Mouse (Mus musculus) hindbrain, postnatal 0 days (tissue): ENCODE measurements around the gene Tenm2. TPM values are rescaled to one million over a fixed set of nuclear protein-coding genes. Genes with fewer than 3 reads are reported as not detected.

Source experiments
- ATAC-seq: fragments of 200-750 bp; cut with Nextera tagmentation; 2 replicates; pipeline ENCODE4 v1.8.0; 2017; ENCODE audit warnings: mild to moderate bottlenecking, moderate TSS enrichment, moderate library complexity
- DNase-seq: peaks from one replicate; pipeline ENCODE4 v3.0.0-alpha.2; 2015; ENCODE audit warnings: low spot score
- H3K27ac ChIP-seq: fragments of 300-500 bp; sonication (generic); 2 replicates; pipeline ENCODE4 v1.5.1; 2014; ENCODE audit warnings: mild to moderate bottlenecking
- H3K27me3 ChIP-seq: fragments of 300-500 bp; sonication (generic); 2 replicates; pipeline ENCODE4 v1.6.1; 2014; ENCODE audit warnings: low read length, mixed read lengths; ENCODE audit not compliant: insufficient read depth
- H3K36me3 ChIP-seq: fragments of 300-500 bp; sonication (generic); 2 replicates; pipeline ENCODE4 v1.6.1; 2014; ENCODE audit warnings: low read length, mixed read lengths; ENCODE audit not compliant: insufficient read depth
- H3K4me1 ChIP-seq: fragments of 300-500 bp; sonication (generic); 2 replicates; pipeline ENCODE4 v1.6.1; 2014; ENCODE audit warnings: antibody characterized with exemption, low read length, mixed read lengths; ENCODE audit not compliant: insufficient read depth
- H3K4me2 ChIP-seq: fragments of 300-500 bp; sonication (generic); 2 replicates; pipeline ENCODE4 v1.6.1; 2014; ENCODE audit warnings: low read depth, mild to moderate bottlenecking, low read length, moderate library complexity, mixed read lengths
- H3K4me3 ChIP-seq: fragments of 300-500 bp; sonication (generic); 2 replicates; pipeline ENCODE4 v1.5.1; 2014; ENCODE audit warnings: low read length
- H3K9ac ChIP-seq: fragments of 300-500 bp; sonication (generic); replicated peaks from 2 replicates; pipeline ENCODE4 v1.6.1; 2014; ENCODE audit warnings: mild to moderate bottlenecking, low read length, moderate library complexity, mixed read lengths
- H3K9me3 ChIP-seq: fragments of 300-500 bp; sonication (generic); 2 replicates; pipeline ENCODE4 v1.6.1; 2016; ENCODE audit warnings: low read length, mixed read lengths
- CTCF ChIP-seq: IDR thresholded peaks from 2 replicates; pipeline ENCODE4 v1.5.1; 2016; ENCODE audit warnings: antibody characterized with exemption, control low read depth, low read depth
- WGBS: fragments of 180-500 bp; shearing (Covaris S2); extraction: QIAGEN DNeasy Blood & Tissue Kit; methylation state at CpG from one replicate; pipeline ENCODE4 v1.1.7; 2014; 5-methylcytosine and 5-hydroxymethylcytosine counted together
- polyA plus RNA-seq: library from polyadenylated mRNA; unstranded; fragments of >200 nt; fragmentation: Nextera tagmentation; extraction: Ambion mirVana; gene quantifications from 2 replicates; pipeline ENCODE4 v1.2.1, GENCODE M21; 2015
- total RNA-seq: library from RNA; depleted of rRNA; stranded (reverse); fragments of >200 nt; gene quantifications from 2 replicates; pipeline ENCODE4 v1.2.3, GENCODE M21; 2014

Gene Tenm2
- total and polyA plus RNA-seq, 2 experiments from 2014 or later, result 30.1 to 78.0 TPM

DNA sequence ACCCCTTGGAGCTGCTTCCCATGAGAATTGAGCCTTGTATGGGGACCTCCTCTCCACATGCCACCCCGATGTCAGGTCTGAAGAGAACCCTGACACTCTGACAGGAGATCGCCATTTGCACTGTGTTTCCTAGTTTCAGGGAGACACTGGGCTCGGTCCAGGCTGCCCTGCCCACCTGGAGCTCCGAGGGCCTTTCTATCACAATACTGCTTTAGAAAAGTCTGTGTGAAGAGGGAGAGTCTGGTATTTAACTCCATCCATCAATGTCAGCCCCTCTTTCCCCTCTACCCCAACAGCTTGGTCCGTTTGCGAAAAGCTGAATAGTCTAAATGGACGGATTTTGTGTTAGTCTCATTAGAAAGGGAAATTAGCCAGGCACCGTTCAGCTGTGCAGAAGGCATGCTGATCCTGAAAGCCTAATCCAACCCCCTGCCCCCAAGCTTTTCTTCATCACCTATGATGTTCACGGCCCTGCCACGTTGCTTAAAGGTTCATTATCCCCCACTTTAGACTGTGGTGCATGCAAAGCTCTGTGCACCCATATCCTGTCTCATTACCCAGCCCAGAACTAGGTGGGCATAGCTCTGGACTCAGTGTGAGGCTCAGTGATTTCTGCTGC is 538.6 kb downstream of the Tenm2 start:
- DNase-seq (peak; percentile 60), ATAC-seq (peak; percentile 85)
- Histone ChIP-seq H3K27ac (peak overlapping the region; percentile 62), H3K4me3 (no peak overlapping the region), H3K27me3 (no peaks in the 10 kb centered on the region), H3K9ac (no peak overlapping the region), H3K4me1 (0 out of 2 replicates have a peak, but pooled peaks cover 6% of the 10 kb centered on the region), H3K4me2 (peak overlapping the region; percentile 39), H3K9me3 (no peaks in the 10 kb centered on the region), H3K36me3 (no peaks in the 10 kb centered on the region)
- 24% methylated on average over 10 of the region's 10 CpGs for WGBS
- no peak for TF ChIP-seq CTCF

DNA sequence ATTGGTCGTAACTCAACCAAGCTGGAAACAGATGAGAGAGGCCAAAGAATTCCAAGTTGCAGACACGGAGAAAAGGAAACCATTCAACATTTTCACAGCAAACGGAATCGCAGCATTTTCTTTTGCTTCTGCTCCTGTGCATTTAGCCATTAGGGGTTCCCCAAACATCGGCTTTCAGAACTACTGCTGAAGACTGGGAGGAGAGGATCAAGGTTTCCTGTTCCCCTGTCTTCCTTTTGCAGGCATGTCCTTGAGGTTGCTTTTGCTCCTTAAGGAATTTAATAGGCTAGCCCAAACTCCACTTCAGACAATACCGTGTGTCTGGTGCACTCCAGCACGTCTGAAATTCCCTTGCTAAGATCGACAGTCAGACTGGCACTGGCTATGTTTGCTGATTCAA is 541.0 kb downstream of the Tenm2 start:
- 0 out of 2 replicates have a peak, but pooled peaks cover 6% of the 10 kb centered on the region for H3K4me1 ChIP-seq
- DNase-seq, result peak; percentile 69
- no peak overlapping the region; the same call in 1 of the 2 replicates for H3K9ac ChIP-seq
- H3K4me3 ChIP-seq, result no peak overlapping the region
- no peak for ATAC-seq
- peak; percentile 50 for TF ChIP-seq CTCF
- WGBS, result 37% methylated on average over 8 of the region's 8 CpGs
- H3K36me3 ChIP-seq, result no peaks in the 10 kb centered on the region
- no peaks in the 10 kb centered on the region for H3K27me3 ChIP-seq
- peak overlapping the region; percentile 27 for H3K4me2 ChIP-seq
- H3K9me3 ChIP-seq, result no peaks in the 10 kb centered on the region
- H3K27ac ChIP-seq, result peak overlapping the region; percentile 56; the same call in 1 of the 2 replicates

DNA sequence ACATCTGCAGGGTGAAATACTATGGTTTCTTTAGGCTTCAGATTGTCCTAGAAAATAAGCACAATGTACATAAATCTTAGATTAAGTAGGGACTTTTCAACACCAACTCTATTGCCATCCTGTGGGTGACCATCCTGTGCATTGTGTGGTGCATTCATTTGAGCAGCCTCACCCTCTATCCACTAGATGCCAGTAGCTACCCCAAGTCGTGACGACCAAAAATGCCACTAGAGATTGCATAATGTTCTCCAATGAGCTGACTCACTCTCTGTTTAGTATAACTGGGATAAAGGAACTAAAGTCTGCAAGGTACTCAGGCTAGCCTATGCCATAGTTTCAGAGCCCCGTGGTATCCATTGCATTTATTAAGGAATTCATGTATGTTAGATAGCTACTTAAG is 543.1 kb downstream of the Tenm2 start:
- 60% methylated on average over 3 of the region's 3 CpGs for WGBS
- ATAC-seq, result no peak
- no peak for DNase-seq
- H3K4me3 ChIP-seq, result no peak overlapping the region
- H3K27me3 ChIP-seq, result no peaks in the 10 kb centered on the region
- H3K4me1 ChIP-seq, result 0 out of 2 replicates have a peak, but pooled peaks cover 6% of the 10 kb centered on the region
- TF ChIP-seq CTCF, result peak; percentile 49
- no peak overlapping the region for H3K27ac ChIP-seq
- H3K36me3 ChIP-seq, result no peaks in the 10 kb centered on the region
- H3K9ac ChIP-seq, result no peak overlapping the region
- no peak overlapping the region for H3K4me2 ChIP-seq
- no peaks in the 10 kb centered on the region for H3K9me3 ChIP-seq

GRCm38 (mm10) chr11:36690826-36691225 is 544.9 kb downstream of the Tenm2 start:
- no peak for TF ChIP-seq CTCF
- no peaks in the 10 kb centered on the region for H3K27me3 ChIP-seq
- no peak for DNase-seq
- no peak overlapping the region for H3K9ac ChIP-seq
- no peak for ATAC-seq
- no peaks in the 10 kb centered on the region for H3K36me3 ChIP-seq
- H3K9me3 ChIP-seq, result no peaks in the 10 kb centered on the region
- 50% methylated on average over 6 of the region's 6 CpGs for WGBS
- no peak overlapping the region for H3K27ac ChIP-seq
- H3K4me3 ChIP-seq, result no peak overlapping the region
- H3K4me1 ChIP-seq, result 0 out of 2 replicates have a peak, but pooled peaks cover 6% of the 10 kb centered on the region
- no peak overlapping the region for H3K4me2 ChIP-seq

- no peak for TF ChIP-seq CTCF
- Histone ChIP-seq H3K9ac (no peak overlapping the region), H3K4me2 (no peak overlapping the region), H3K36me3 (no peaks in the 10 kb centered on the region), H3K9me3 (no peaks in the 10 kb centered on the region), H3K27ac (no peak overlapping the region), H3K4me3 (no peak overlapping the region), H3K27me3 (no peaks in the 10 kb centered on the region), H3K4me1 (no peaks in the 10 kb centered on the region)
- WGBS, result 77% methylated on average over 6 of the region's 6 CpGs
- no peak for DNase-seq
- no peak for ATAC-seq
These were observed 549.5 kb downstream of the Tenm2 start for GRCm38 (mm10) chr11:36686253-36686652.

DNA sequence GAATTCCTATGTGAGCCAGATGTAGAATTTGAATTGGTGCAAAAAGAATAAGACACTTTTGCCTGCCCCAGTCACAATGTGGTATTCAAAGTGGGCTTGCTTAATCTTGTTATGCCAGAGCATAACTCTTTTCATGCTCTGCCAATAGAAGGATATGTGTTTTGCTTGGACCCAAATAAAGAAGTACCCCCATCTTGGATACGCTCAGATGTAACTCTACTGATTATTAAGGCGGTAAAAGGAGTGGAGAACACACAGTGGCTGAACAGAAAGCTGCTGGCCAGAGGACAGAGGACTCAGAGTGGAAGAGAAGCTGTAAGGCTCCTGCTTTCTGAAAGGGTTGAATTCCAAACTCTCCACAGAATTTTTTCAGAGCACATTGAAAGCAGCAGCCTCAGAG is 556.4 kb downstream of the Tenm2 start:
- Histone ChIP-seq H3K4me1 (no peaks in the 10 kb centered on the region), H3K27ac (peak overlapping the region; percentile 84), H3K9me3 (no peaks in the 10 kb centered on the region), H3K4me2 (peak overlapping the region; percentile 72), H3K4me3 (no peak overlapping the region), H3K36me3 (no peaks in the 10 kb centered on the region), H3K27me3 (no peaks in the 10 kb centered on the region), H3K9ac (no peak overlapping the region)
- ATAC-seq, result no peak
- DNase-seq, result no peak
- WGBS, result 57% methylated on average over 2 of the region's 2 CpGs
- TF ChIP-seq CTCF, result no peak

DNA sequence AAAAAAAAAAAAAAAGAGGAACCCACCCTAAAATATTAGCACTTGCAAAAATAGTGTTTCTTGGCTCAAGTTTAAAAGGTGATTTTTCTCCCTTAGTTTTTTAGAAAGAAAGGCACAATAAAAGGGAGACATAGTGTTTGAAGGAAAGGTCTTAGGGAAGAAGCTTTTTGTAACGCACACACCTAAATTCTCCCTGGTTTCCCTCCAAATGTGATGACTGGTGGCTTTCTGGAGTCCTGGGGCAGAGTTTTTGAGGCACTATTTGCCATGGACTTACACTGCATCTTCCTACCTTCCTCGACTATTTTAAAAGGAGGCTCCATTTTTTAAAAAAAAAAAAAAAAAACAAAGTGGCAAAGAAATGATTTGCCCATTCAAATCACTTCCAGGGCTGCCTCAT is 557.2 kb downstream of the Tenm2 start:
- Histone ChIP-seq H3K27ac (peak overlapping the region; percentile 84), H3K4me1 (no peaks in the 10 kb centered on the region), H3K36me3 (no peaks in the 10 kb centered on the region), H3K9ac (peak overlapping the region; percentile 63; the same call in 1 of the 2 replicates), H3K4me2 (peak overlapping the region; percentile 72), H3K9me3 (no peaks in the 10 kb centered on the region), H3K4me3 (peak overlapping the region; percentile 54), H3K27me3 (no peaks in the 10 kb centered on the region)
- no peak for TF ChIP-seq CTCF
- ATAC-seq (no peak), DNase-seq (no peak)
- 7% methylated on average over 2 of the region's 2 CpGs for WGBS
